Mouse (Mus musculus) thymus, adult 2 months (tissue): ENCODE measurements around the gene Casp3. TPM values are rescaled to one million over a fixed set of nuclear protein-coding genes. Genes with fewer than 3 reads are reported as not detected.

Source experiments
- DNase-seq: peaks from one replicate; pipeline ENCODE4 v3.0.0; 2021
- H3K27ac ChIP-seq: fragments of 200-500 bp; 2 replicates; pipeline ENCODE4 v1.5.1; 2012; ENCODE audit warnings: low read length, control low read depth; ENCODE audit not compliant: control insufficient read depth, insufficient read depth
- H3K27me3 ChIP-seq: fragments of 200-500 bp; 2 replicates; pipeline ENCODE4 v1.6.1; 2012; ENCODE audit warnings: mild to moderate bottlenecking, low read length, moderate library complexity, mixed read lengths; ENCODE audit not compliant: control insufficient read depth, insufficient read depth
- H3K36me3 ChIP-seq: fragments of 200-500 bp; 2 replicates; pipeline ENCODE4 v1.6.1; 2012; ENCODE audit warnings: mild to moderate bottlenecking, low read length, moderate library complexity; ENCODE audit not compliant: control insufficient read depth, insufficient read depth
- H3K4me1 ChIP-seq: fragments of 200-500 bp; replicated peaks from 2 replicates; pipeline ENCODE4 v1.6.1; 2012; ENCODE audit warnings: low read length; ENCODE audit not compliant: control insufficient read depth, insufficient read depth
- H3K4me3 ChIP-seq: fragments of 200-500 bp; 2 replicates; pipeline ENCODE4 v1.5.1; 2012; ENCODE audit warnings: mild to moderate bottlenecking, low read length, control low read depth, moderate library complexity; ENCODE audit not compliant: control insufficient read depth, insufficient read depth
- CTCF ChIP-seq: fragments of 200-500 bp; IDR thresholded peaks from 2 replicates; pipeline ENCODE4 v1.5.1; 2012; ENCODE audit warnings: mild to moderate bottlenecking, control low read depth, low read length, moderate library complexity, borderline replicate concordance; ENCODE audit not compliant: control insufficient read depth, poor library complexity, insufficient read depth; ENCODE audit errors: extremely low read depth
- POLR2A ChIP-seq: fragments of 200-500 bp; IDR thresholded peaks from 2 replicates; pipeline ENCODE4 v1.6.1; 2012; ENCODE audit warnings: mild to moderate bottlenecking, low read length, control low read depth, moderate library complexity; ENCODE audit not compliant: control insufficient read depth, poor library complexity, insufficient read depth; ENCODE audit errors: extremely low read depth
- WGBS: fragments of 180-500 bp; shearing (Covaris S2); methylation state at CpG from one replicate; pipeline ENCODE4 v1.1.7; 2018; 5-methylcytosine and 5-hydroxymethylcytosine counted together
- polyA plus RNA-seq: library from polyadenylated mRNA; depleted of rRNA; stranded (reverse); fragments of >200 nt; gene quantifications from 2 replicates; pipeline ENCODE4 v1.2.3, GENCODE M21; 2012; rRNA removed

The Casp3 gene
- polyA plus RNA-seq, 1 experiment, result 13.0 TPM

DNA sequence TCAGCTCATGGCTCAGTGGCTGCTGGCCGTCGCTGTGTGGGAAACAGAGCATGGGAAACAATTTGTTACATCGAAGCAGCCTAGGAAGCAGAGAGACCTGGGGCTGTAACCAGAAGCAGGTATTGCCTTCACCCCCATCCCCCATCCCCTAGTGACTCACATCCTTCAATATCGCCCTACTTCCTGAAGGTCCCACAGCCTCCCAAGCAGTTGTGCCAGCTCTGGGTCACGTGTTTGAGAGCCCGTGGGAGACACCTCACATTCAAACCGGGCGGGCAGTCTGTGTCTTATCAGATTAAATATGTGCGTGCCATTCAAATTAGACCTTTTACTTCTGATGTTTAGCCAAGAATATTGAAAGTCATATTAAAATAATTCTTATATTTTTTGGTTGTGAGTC is 34.8 kb downstream of the Casp3 start:
- no peak for DNase-seq
- H3K27me3 ChIP-seq, result no peaks in the 10 kb centered on the region
- no peak overlapping the region for H3K27ac ChIP-seq
- no peak for TF ChIP-seq POLR2A
- no peak for TF ChIP-seq CTCF
- peaks cover 3% of the 10 kb centered on the region; the same call in 1 of the 2 replicates for H3K4me1 ChIP-seq
- no peaks in the 10 kb centered on the region for H3K36me3 ChIP-seq
- 19% methylated on average over 9 of the region's 9 CpGs for WGBS
- H3K4me3 ChIP-seq, result no peak overlapping the region

DNA sequence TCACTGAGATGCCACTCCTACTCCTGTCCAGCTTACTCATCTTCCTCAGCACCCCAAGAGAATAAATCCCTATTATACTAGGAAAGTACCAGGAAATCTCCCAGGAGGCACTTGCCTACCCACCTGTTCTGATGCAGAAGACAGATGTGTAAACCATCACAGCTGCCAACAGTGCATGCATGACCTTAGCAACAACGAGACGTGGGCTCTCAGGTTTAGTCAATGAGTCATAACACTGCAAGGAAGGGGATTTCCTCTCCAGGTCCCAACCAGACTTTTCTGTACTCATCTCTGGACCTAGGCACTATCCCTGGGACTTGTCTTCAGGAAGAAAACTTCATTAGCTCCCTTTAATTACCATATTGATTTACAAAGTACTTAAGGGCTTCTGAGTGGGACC is 38.8 kb downstream of the Casp3 start:
- Histone ChIP-seq H3K27ac (no peak overlapping the region), H3K36me3 (no peaks in the 10 kb centered on the region), H3K4me3 (no peak overlapping the region), H3K27me3 (no peaks in the 10 kb centered on the region), H3K4me1 (no peaks in the 10 kb centered on the region; the same call in 1 of the 2 replicates)
- no peak for TF ChIP-seq POLR2A
- TF ChIP-seq CTCF, result no peak
- DNase-seq, result no peak
- 88% methylated on average over 2 of the region's 2 CpGs for WGBS

DNA sequence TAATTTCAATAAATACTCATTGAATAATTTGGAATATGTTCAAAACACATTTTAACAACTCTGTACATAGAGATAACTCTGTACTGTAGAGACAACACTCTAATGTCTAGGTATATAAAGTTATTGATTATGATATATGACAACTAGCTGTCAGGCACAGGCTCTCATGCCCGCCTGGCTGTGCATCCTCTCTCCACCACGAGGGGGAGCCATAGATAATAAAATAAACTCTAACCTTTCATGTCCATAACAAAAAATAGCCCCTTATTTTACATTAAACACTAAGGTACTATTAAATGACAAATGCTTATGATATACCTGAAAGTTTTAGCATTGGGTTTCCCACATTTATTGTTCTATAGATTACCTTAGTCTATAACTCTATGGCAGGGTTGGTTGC is 54.4 kb downstream of the Casp3 start:
- WGBS, result 3% methylated on average over 2 of the region's 2 CpGs
- H3K36me3 ChIP-seq, result no peaks in the 10 kb centered on the region
- H3K4me1 ChIP-seq, result no peaks in the 10 kb centered on the region
- H3K27me3 ChIP-seq, result no peaks in the 10 kb centered on the region
- TF ChIP-seq CTCF (peak; percentile 30; the same call in 1 of the 2 replicates), POLR2A (no peak)
- H3K4me3 ChIP-seq, result no peak overlapping the region
- no peak overlapping the region for H3K27ac ChIP-seq
- DNase-seq, result peak; percentile 63

DNA sequence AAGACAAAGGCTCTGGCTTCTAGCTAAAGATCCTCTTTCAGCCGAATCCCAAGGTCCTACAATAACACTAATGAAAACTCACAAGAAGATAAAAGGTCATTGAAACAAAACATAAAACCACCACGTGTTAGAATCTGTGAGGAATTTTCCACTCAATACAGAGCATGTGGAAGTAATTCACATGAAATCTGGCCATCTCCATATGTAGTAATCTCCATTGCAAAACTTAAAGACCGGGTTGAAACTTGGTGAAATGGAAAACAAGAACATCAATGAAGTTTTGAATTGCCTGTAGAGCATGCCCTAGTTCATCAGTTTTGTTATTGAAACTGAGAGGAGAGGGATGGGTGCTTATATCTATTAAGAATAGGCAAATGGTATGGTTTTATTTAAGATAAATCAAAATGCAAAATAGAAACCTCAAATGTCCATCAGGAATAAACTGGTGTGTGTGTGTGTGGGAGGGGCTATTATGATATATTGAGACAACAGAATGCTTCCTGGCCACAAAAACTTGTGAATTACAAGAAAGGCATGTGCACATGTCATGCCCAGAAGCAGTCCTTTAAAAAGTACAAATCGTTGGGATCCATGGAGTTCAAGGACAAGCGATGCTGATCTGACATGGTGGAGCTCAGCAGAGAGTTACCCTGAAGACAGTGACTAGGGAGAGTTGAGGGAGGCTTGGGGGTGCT is 63.7 kb downstream of the Casp3 start:
- Histone ChIP-seq H3K4me1 (no peaks in the 10 kb centered on the region), H3K27ac (no peak overlapping the region), H3K4me3 (no peak overlapping the region), H3K27me3 (no peaks in the 10 kb centered on the region), H3K36me3 (no peaks in the 10 kb centered on the region)
- TF ChIP-seq POLR2A (no peak), CTCF (no peak)
- no peak for DNase-seq
- WGBS, result 70% methylated on average over 5 of the region's 5 CpGs

DNA sequence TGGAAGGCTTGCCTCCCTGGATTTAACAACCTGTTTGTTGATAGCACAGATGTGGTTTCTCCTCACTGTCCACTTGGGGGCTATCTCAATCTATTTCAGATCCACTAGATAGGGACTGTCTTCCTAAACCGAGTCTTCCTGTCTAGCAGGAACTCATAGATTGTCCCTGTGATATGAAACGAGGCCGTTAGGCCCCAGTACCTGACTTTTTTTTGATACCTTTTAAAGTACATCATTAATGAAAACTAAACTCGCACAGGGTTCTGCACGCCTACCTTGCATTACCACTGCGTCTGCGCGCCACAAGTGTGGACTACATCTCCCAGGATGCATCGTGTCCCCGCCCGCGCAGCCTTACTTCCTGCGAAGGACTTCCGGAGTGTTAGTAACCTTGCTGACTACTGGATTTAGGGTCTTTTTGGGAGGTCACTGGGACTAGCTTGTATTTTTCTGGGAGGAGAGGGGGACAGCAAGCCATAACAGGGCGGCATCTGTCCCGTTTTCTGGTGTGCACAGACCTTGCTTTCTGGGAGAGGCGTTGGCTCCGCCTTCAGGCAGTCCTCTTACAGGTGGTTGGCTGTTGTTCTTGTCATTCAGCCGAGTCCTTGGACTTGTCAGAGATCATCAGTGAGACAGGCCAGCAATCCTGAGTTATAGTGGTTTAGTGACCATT is 69.7 kb downstream of the Casp3 start:
- DNase-seq, result peak; percentile 93
- H3K4me3 ChIP-seq, result peak overlapping the region; percentile 97
- no peaks in the 10 kb centered on the region for H3K27me3 ChIP-seq
- no peaks in the 10 kb centered on the region for H3K36me3 ChIP-seq
- H3K27ac ChIP-seq, result peak overlapping the region; percentile 85; the same call in 1 of the 2 replicates
- under 1% methylated on average over 19 of the region's 19 CpGs for WGBS
- TF ChIP-seq POLR2A, result no peak; the same call in 1 of the 2 replicates
- TF ChIP-seq CTCF, result no peak
- no peaks in the 10 kb centered on the region for H3K4me1 ChIP-seq

Other genes with a start within 250 kb of the Casp3 start
- gene Acsl1, start 146.3 kb upstream of the Casp3 start, polyA plus RNA-seq, result 31.2 TPM in 2 replicates
- 4.6 and 5.1 TPM in 2 replicates for gene Cenpu, start 65.3 kb upstream of the Casp3 start, polyA plus RNA-seq
- gene Primpol, start 79 bp upstream of the Casp3 start, polyA plus RNA-seq, result 3.2 and 4.7 TPM in 2 replicates
- 28.3 and 29.8 TPM in 2 replicates for gene Irf2, start 122.4 kb downstream of the Casp3 start, polyA plus RNA-seq